Comparison of ENCODE assay signal across 8 mouse cellular contexts in genomic region chr9:46119943-46120441, GRCm38 (mm10).
DNase-seq lines count a peak whose midpoint lies in the region; ATAC-seq and TF ChIP-seq lines count a peak whose summit lies in the region.

No protein-coding gene starts in this region.

- H3K27ac ChIP-seq in hindbrain, embryonic 14.5 days, result peak overlapping the region; percentile 53
- peak overlapping the region; percentile 34 for H3K27ac ChIP-seq in left cerebral cortex, adult 2 months
- H3K27ac ChIP-seq in macrophage, result peak overlapping the region; percentile 75

- no peak overlapping the region for H3K4me3 ChIP-seq in hindbrain, embryonic 14.5 days (replicated peaks; ENCODE audit: low read length)
- H3K4me3 ChIP-seq in left cerebral cortex, adult 2 months, result no peak overlapping the region
- H3K4me3 ChIP-seq in macrophage (ENCODE audit: inconsistent target), result no peak overlapping the region

- no peaks in the 10 kb centered on the region; the same call in 1 of the 2 replicates for H3K36me3 ChIP-seq in hindbrain, embryonic 14.5 days (replicated peaks; ENCODE audit: control insufficient read depth, insufficient read depth)
- peaks cover 12% of the 10 kb centered on the region; the same call in 1 of the 2 replicates for H3K36me3 ChIP-seq in macrophage (ENCODE audit: inconsistent target)

- CTCF ChIA-PET in Patski (lab: Charles Lee), result interaction anchor here (0.7 to 1.9 kb wide), 4 partner anchors 11 to 79 kb away, joined by 3 to 6 read pairs (median 4); no protein-coding TSS in a partner anchor

- H3K9ac ChIP-seq in hindbrain, embryonic 14.5 days, result no peak overlapping the region

- H3K27me3 ChIP-seq in Patski, result no peaks in the 10 kb centered on the region
- no peaks in the 10 kb centered on the region for H3K27me3 ChIP-seq in hindbrain, embryonic 14.5 days (ENCODE audit: control insufficient read depth, insufficient read depth, low read length)

- H3K4me1 ChIP-seq in hindbrain, embryonic 14.5 days (replicated peaks; ENCODE audit: control insufficient read depth, insufficient read depth, low read length), result 0 out of 2 replicates have a peak, but pooled peaks cover 15% of the 10 kb centered on the region

- peaks cover 57% of the 10 kb centered on the region; the same call in 1 of the 2 replicates for H3K79me2 ChIP-seq in macrophage (ENCODE audit: inconsistent target)

- peak; percentile 99 for ATAC-seq in Patski
- peak; percentile 92 for ATAC-seq in hindbrain, embryonic 14.5 days (ENCODE audit: low FRiP score)
- no peak for ATAC-seq in erythroid progenitor cell, adult 5-6 weeks (replicated peaks; ENCODE audit: low FRiP score, poor library complexity, severe bottlenecking)

- no peak overlapping the region for H3K4me2 ChIP-seq in hindbrain, embryonic 14.5 days (replicated peaks)

- no peak for TF ChIP-seq CTCF in Patski (IDR thresholded peaks at IDR 0.05)
- TF ChIP-seq CTCF in left cerebral cortex, adult 2 months (IDR thresholded peaks at IDR 0.05), result no peak

- intact Hi-C loops in left cerebral cortex, adult 2 months (cut with DNase I), result no loop called here

- in situ Hi-C loops in Patski (cut with MboI; ENCODE audit: low pct_unique_long_range_greater_than_20kb), result no loop called here

- peak; percentile 98 for DNase-seq in Patski (ENCODE audit: low read depth, low spot score)
- DNase-seq in cerebellum, postnatal 10 days, result peak; percentile 69 to 70
- peak; percentile 77 for DNase-seq in gastrocnemius, adult 18-20 months (ENCODE audit: low spot score)
- peak; percentile 74 for DNase-seq in hindbrain, embryonic 14.5 days (ENCODE audit: low spot score)
- peak; percentile 34 to 49 for DNase-seq in left cerebral cortex, adult 2 months (ENCODE audit: extremely low spot score in 1 of 2, low spot score in 2 of 2)
- DNase-seq in right cerebral cortex, adult 18-20 months, result peak; percentile 46

- 2% methylated on average over 6 of the region's 6 CpGs for WGBS in hindbrain, embryonic 14.5 days
- WGBS in macrophage (ENCODE audit: missing documents), result 3% methylated on average over 6 of the region's 6 CpGs

- POLR2A ChIA-PET in Patski (lab: Charles Lee), result no interaction called here

- no peaks in the 10 kb centered on the region for H3K9me3 ChIP-seq in hindbrain, embryonic 14.5 days (ENCODE audit: control insufficient read depth, low read length)

Comparison
In these comparisons a context has a peak if more than half of its experiments do, and no peak if none do; other contexts are left out.
1. DNase-seq: peak in every context shown above with its lines; median percentile 98 in Patski; 77 in gastrocnemius, adult 18-20 months; 74 in hindbrain, embryonic 14.5 days; 70 in cerebellum, postnatal 10 days; 46 in right cerebral cortex, adult 18-20 months; 42 in left cerebral cortex, adult 2 months.